Mouse (Mus musculus): Measurements from ENCODE around the gene Srl.

GRCm38 (mm10) chr16:4586531-4587123, 45.0 kb upstream of the Srl start:
- peak; percentile 45; the same call in 1 of the 2 replicates for TF ChIP-seq FLI1 (IDR thresholded peaks at IDR 0.05; ENCODE audit: low read length)
- no peak for TF ChIP-seq GATA1 (IDR thresholded peaks at IDR 0.05; ENCODE audit: borderline replicate concordance, low read length)

Data from megakaryocyte, embryonic 14.5 days (primary cell).